Mouse (Mus musculus): ENCODE results near the gene Pde4dip. TPM values are rescaled to one million over a fixed set of nuclear protein-coding genes. Genes with fewer than 3 reads are reported as not detected.

Gene Pde4dip
- polyA plus RNA-seq, 1 experiment from 2014 or later, result 23.3 TPM

DNA sequence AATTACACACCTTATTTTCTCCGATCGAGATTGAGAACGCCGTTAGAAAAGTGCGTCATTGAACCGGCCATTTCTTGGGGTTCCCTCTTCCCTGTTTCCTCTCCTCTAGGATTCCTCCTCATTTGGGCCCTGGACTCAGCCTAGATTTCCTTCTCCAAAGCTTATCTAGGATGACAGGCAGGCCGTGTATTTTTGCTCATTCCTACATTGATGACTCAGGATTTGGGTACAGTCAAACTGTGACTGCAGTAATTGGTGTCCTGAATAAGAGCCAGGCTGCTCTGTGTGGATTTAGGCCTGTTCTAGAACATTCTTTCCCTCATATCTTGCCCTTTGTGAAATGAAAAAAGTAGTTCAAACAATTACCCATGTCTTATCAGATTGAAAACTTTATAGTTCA, 228.8 kb downstream of the Pde4dip start:
- Histone ChIP-seq H3K27me3 (ENCODE audit: control insufficient read depth, insufficient read depth, low read length) (no peaks in the 10 kb centered on the region), H3K4me1 (ENCODE audit: control insufficient read depth, insufficient read depth, low read length) (no peaks in the 10 kb centered on the region), H3K4me2 (ENCODE audit: low read depth, severe bottlenecking) (no peak overlapping the region), H3K9me3 (ENCODE audit: control insufficient read depth, low read length) (no peaks in the 10 kb centered on the region), H3K9ac (ENCODE audit: low read length) (no peak overlapping the region), H3K4me3 (ENCODE audit: low read depth, low read length) (no peak overlapping the region), H3K36me3 (ENCODE audit: control insufficient read depth, insufficient read depth, low read length) (no peaks in the 10 kb centered on the region; the same call in 1 of the 2 replicates), H3K27ac (replicated peaks; ENCODE audit: low read depth, low read length) (no peak overlapping the region)
- no peak for DNase-seq (ENCODE audit: low spot score)
- no peak for ATAC-seq (ENCODE audit: insufficient number of reproducible peaks, low FRiP score, low TSS enrichment, low read depth)
- whole genome bisulfite sequencing, result 92% methylated on average over 7 of the region's 7 CpGs

DNA sequence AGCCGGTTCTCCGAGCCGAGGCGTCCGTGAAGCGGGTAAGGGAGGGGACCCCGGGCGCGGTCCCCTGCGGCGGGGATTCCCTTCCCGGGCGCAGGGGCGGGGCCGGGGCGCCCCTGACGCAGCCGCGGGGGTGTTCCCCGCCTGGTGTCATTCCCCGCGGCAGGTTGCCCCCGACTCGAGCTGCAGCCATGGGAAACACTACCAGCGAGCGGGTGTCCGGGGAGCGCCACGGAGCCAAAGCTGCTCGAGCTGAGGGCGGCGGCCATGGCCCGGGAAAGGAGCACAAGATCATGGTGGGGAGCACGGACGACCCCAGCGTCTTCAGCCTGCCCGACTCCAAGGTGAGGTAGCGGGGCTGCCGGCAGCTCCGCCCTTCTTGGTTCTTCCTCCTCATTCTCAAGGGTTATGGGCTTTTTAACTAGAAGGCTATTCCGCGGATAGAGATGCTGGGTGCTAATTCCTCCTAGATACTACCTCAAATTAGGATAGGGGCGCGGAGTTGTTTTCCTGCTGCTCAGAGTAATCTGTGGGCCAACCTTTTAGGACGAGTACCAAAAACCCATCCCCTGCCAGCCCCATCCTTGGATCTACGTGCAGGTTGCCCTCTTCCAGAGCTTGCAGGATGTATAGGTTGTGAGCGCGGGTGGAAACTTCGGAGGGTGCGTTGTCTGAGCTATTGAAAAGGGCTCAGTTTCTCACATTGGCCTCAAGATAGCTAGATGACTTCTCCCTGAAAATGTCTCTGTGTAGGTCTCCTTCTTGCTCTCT, 229.9 kb downstream of the Pde4dip start:
- no peaks in the 10 kb centered on the region for H3K4me1 ChIP-seq (ENCODE audit: control insufficient read depth, insufficient read depth, low read length)
- H3K27ac ChIP-seq (replicated peaks; ENCODE audit: low read depth, low read length), result no peak overlapping the region
- no peaks in the 10 kb centered on the region for H3K36me3 ChIP-seq (ENCODE audit: control insufficient read depth, insufficient read depth, low read length)
- under 1% methylated on average over 49 of the region's 50 CpGs for WGBS
- H3K9me3 ChIP-seq (ENCODE audit: control insufficient read depth, low read length), result no peaks in the 10 kb centered on the region
- ATAC-seq (ENCODE audit: insufficient number of reproducible peaks, low FRiP score, low TSS enrichment, low read depth), result peak; percentile 61
- H3K9ac ChIP-seq (ENCODE audit: low read length), result peak overlapping the region; percentile 52
- peak overlapping the region; percentile 79 for H3K4me2 ChIP-seq (ENCODE audit: low read depth, severe bottlenecking)
- H3K27me3 ChIP-seq (ENCODE audit: control insufficient read depth, insufficient read depth, low read length), result no peaks in the 10 kb centered on the region
- no peak for DNase-seq (ENCODE audit: low spot score)
- H3K4me3 ChIP-seq (ENCODE audit: low read depth, low read length), result peak overlapping the region; percentile 86

DNA sequence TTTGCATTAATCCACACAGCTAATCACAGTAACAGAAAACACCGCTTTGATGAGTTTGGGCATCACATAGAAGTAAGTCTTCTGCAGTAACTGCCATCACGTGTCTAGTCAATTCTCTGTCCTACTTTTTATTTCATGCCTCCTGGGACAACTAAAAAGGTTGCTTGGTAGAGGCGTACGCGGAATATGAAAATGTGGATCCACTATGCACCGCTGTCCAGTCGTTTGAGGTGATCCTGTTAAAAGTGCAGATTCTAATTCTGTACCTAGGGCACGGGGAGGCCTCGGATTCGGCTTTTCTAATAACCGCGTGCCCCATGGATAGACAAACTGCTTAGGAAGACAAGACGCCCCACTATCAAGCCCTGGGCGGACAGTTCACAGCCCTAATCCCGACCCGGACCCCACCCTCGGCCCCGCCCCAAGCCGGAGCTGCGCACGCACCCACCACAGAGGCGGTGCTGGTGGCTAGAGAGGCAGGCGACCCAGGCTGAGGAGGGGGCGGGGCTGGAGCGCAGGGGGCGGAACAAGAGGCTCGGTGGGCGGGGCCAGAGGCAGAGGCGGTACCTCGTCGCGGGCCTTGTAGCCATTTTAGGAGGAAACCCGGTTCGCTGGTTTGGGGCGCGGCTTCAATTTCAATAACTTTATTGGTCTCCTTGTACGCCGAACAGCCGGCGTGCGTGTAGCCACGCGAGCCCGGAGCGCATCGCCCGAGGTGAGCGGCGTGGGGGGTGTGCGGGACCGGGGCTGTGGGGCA, 230.7 kb downstream of the Pde4dip start, which contains the start of gene Prkab2:
Prkab2 (plus strand) TSS at position 539 of the 757 bp plus-strand sequence.
- ATAC-seq (ENCODE audit: insufficient number of reproducible peaks, low FRiP score, low TSS enrichment, low read depth), result peak; percentile 95
- H3K27ac ChIP-seq (replicated peaks; ENCODE audit: low read depth, low read length), result no peak within 1 kb of the TSS
- no peaks in the 10 kb centered on the region for H3K4me1 ChIP-seq (ENCODE audit: control insufficient read depth, insufficient read depth, low read length)
- H3K9me3 ChIP-seq (ENCODE audit: control insufficient read depth, low read length), result no peaks in the 10 kb centered on the region
- peak; percentile 99 for DNase-seq (ENCODE audit: low spot score)
- H3K27me3 ChIP-seq (ENCODE audit: control insufficient read depth, insufficient read depth, low read length), result no peaks in the 10 kb centered on the region
- H3K9ac ChIP-seq (ENCODE audit: low read length), result peak within 1 kb of the TSS; percentile 52
- 3% methylated on average over 50 of the region's 51 CpGs for WGBS
- peak within 1 kb of the TSS; percentile 79 for H3K4me2 ChIP-seq (ENCODE audit: low read depth, severe bottlenecking)
- H3K4me3 ChIP-seq (ENCODE audit: low read depth, low read length), result peak within 1 kb of the TSS; percentile 86
- no peaks in the 10 kb centered on the region for H3K36me3 ChIP-seq (ENCODE audit: control insufficient read depth, insufficient read depth, low read length)

- Histone ChIP-seq H3K27ac (replicated peaks; ENCODE audit: low read depth, low read length) (no peak overlapping the region), H3K4me2 (ENCODE audit: low read depth, severe bottlenecking) (no peak overlapping the region), H3K36me3 (ENCODE audit: control insufficient read depth, insufficient read depth, low read length) (no peaks in the 10 kb centered on the region), H3K4me3 (ENCODE audit: low read depth, low read length) (no peak overlapping the region), H3K9ac (ENCODE audit: low read length) (no peak overlapping the region), H3K27me3 (ENCODE audit: control insufficient read depth, insufficient read depth, low read length) (no peaks in the 10 kb centered on the region), H3K4me1 (ENCODE audit: control insufficient read depth, insufficient read depth, low read length) (no peaks in the 10 kb centered on the region), H3K9me3 (ENCODE audit: control insufficient read depth, low read length) (no peaks in the 10 kb centered on the region)
- DNase-seq (ENCODE audit: low spot score), result peak; percentile 47
- ATAC-seq (ENCODE audit: insufficient number of reproducible peaks, low FRiP score, low TSS enrichment, low read depth), result no peak
- 85% methylated on average over 8 of the region's 8 CpGs for WGBS
Observed at GRCm38 (mm10) chr3:97654901-97655300, 233.6 kb downstream of the Pde4dip start.

GRCm38 (mm10) chr3:97653781-97654180, 234.7 kb downstream of the Pde4dip start:
- DNase-seq (ENCODE audit: low spot score) (no peak), ATAC-seq (ENCODE audit: insufficient number of reproducible peaks, low FRiP score, low TSS enrichment, low read depth) (no peak)
- no peak overlapping the region for H3K4me2 ChIP-seq (ENCODE audit: low read depth, severe bottlenecking)
- WGBS, result 93% methylated on average over 5 of the region's 5 CpGs
- H3K27ac ChIP-seq (replicated peaks; ENCODE audit: low read depth, low read length), result no peak overlapping the region
- H3K4me1 ChIP-seq (ENCODE audit: control insufficient read depth, insufficient read depth, low read length), result no peaks in the 10 kb centered on the region
- H3K4me3 ChIP-seq (ENCODE audit: low read depth, low read length), result no peak overlapping the region
- H3K36me3 ChIP-seq (ENCODE audit: control insufficient read depth, insufficient read depth, low read length), result no peaks in the 10 kb centered on the region
- H3K9me3 ChIP-seq (ENCODE audit: control insufficient read depth, low read length), result no peaks in the 10 kb centered on the region
- H3K9ac ChIP-seq (ENCODE audit: low read length), result no peak overlapping the region
- no peaks in the 10 kb centered on the region for H3K27me3 ChIP-seq (ENCODE audit: control insufficient read depth, insufficient read depth, low read length)

DNA sequence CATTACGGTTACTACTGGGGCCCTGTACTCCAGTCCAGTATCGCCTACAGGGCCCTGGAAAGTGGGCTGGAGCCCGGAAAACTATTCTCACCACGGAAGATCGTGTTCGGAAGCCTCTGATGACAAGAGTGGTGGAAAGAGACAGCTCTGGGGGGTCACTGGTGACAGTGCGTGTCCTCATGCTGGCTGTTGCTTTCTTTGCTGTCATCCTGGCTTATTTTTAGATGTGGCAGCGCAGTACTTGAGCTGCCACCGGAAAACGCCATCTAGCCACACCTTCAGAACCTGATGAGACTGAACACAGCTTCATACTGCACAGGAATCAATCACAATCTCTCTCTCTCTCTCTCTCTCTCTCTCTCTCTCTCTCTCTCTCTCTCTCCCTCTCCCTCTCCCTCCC, 236.9 kb downstream of the Pde4dip start:
- no peaks in the 10 kb centered on the region for H3K27me3 ChIP-seq (ENCODE audit: control insufficient read depth, insufficient read depth, low read length)
- no peak overlapping the region for H3K4me3 ChIP-seq (ENCODE audit: low read depth, low read length)
- no peak overlapping the region for H3K27ac ChIP-seq (replicated peaks; ENCODE audit: low read depth, low read length)
- H3K4me1 ChIP-seq (ENCODE audit: control insufficient read depth, insufficient read depth, low read length), result no peaks in the 10 kb centered on the region
- no peak for DNase-seq (ENCODE audit: low spot score)
- WGBS, result 86% methylated on average over 10 of the region's 10 CpGs
- ATAC-seq (ENCODE audit: insufficient number of reproducible peaks, low FRiP score, low TSS enrichment, low read depth), result no peak
- H3K4me2 ChIP-seq (ENCODE audit: low read depth, severe bottlenecking), result no peak overlapping the region
- H3K9ac ChIP-seq (ENCODE audit: low read length), result no peak overlapping the region
- no peaks in the 10 kb centered on the region for H3K9me3 ChIP-seq (ENCODE audit: control insufficient read depth, low read length)
- no peaks in the 10 kb centered on the region for H3K36me3 ChIP-seq (ENCODE audit: control insufficient read depth, insufficient read depth, low read length)

DNA sequence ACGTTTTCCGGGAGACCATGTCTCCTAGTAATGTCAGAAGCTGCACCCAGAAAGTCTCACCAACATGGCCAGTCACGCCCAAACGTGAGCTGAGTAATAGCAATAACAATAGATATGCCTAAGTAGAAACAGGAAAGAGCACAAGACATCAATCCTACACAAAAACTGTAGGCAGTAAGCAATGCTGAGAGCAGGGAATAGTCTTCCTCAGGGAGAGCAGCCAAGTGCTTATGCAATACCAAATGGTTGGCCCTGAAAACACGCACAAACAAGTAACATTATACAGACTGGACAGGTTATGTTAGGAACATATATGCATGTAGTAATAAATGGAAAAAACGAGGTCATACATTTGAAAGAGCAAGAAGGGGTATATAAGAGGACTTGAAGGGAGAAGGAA, 239.0 kb downstream of the Pde4dip start:
- no peaks in the 10 kb centered on the region for H3K27me3 ChIP-seq (ENCODE audit: control insufficient read depth, insufficient read depth, low read length)
- H3K4me2 ChIP-seq (ENCODE audit: low read depth, severe bottlenecking), result no peak overlapping the region
- H3K27ac ChIP-seq (replicated peaks; ENCODE audit: low read depth, low read length), result no peak overlapping the region
- WGBS, result 90% methylated on average over 6 of the region's 6 CpGs
- H3K9me3 ChIP-seq (ENCODE audit: control insufficient read depth, low read length), result no peaks in the 10 kb centered on the region
- H3K36me3 ChIP-seq (ENCODE audit: control insufficient read depth, insufficient read depth, low read length), result no peaks in the 10 kb centered on the region
- no peaks in the 10 kb centered on the region for H3K4me1 ChIP-seq (ENCODE audit: control insufficient read depth, insufficient read depth, low read length)
- no peak overlapping the region for H3K4me3 ChIP-seq (ENCODE audit: low read depth, low read length)
- DNase-seq (ENCODE audit: low spot score) (no peak), ATAC-seq (ENCODE audit: insufficient number of reproducible peaks, low FRiP score, low TSS enrichment, low read depth) (no peak)
- H3K9ac ChIP-seq (ENCODE audit: low read length), result no peak overlapping the region

GRCm38 (mm10) chr3:97649022-97649421, 239.5 kb downstream of the Pde4dip start:
- no peak for DNase-seq (ENCODE audit: low spot score)
- no peaks in the 10 kb centered on the region for H3K27me3 ChIP-seq (ENCODE audit: control insufficient read depth, insufficient read depth, low read length)
- no peaks in the 10 kb centered on the region for H3K4me1 ChIP-seq (ENCODE audit: control insufficient read depth, insufficient read depth, low read length)
- WGBS, result 87% methylated on average over 3 of the region's 3 CpGs
- ATAC-seq (ENCODE audit: insufficient number of reproducible peaks, low FRiP score, low TSS enrichment, low read depth), result no peak
- no peaks in the 10 kb centered on the region for H3K9me3 ChIP-seq (ENCODE audit: control insufficient read depth, low read length)
- no peak overlapping the region for H3K4me2 ChIP-seq (ENCODE audit: low read depth, severe bottlenecking)
- H3K9ac ChIP-seq (ENCODE audit: low read length), result no peak overlapping the region
- H3K4me3 ChIP-seq (ENCODE audit: low read depth, low read length), result no peak overlapping the region
- H3K27ac ChIP-seq (replicated peaks; ENCODE audit: low read depth, low read length), result no peak overlapping the region
- H3K36me3 ChIP-seq (ENCODE audit: control insufficient read depth, insufficient read depth, low read length), result no peaks in the 10 kb centered on the region
